Mouse (Mus musculus) small intestine, adult 2 months (tissue): ENCODE data around the gene Adcy10.

Experiments
- CTCF ChIP-seq: fragments of 200-500 bp; IDR thresholded peaks from 2 replicates; pipeline ENCODE4 v1.5.1; 2012; ENCODE audit warnings: low read depth, mild to moderate bottlenecking, control low read depth, inconsistent platforms, low read length, moderate library complexity, mixed read lengths; ENCODE audit not compliant: insufficient replicate concordance, insufficient read length; ENCODE audit errors: extremely low read depth
- POLR2A ChIP-seq: fragments of 200-500 bp; IDR thresholded peaks from 2 replicates; pipeline ENCODE4 v1.6.1; 2012; ENCODE audit warnings: low read depth, mild to moderate bottlenecking, control low read depth, inconsistent platforms, low read length, moderate library complexity

DNA sequence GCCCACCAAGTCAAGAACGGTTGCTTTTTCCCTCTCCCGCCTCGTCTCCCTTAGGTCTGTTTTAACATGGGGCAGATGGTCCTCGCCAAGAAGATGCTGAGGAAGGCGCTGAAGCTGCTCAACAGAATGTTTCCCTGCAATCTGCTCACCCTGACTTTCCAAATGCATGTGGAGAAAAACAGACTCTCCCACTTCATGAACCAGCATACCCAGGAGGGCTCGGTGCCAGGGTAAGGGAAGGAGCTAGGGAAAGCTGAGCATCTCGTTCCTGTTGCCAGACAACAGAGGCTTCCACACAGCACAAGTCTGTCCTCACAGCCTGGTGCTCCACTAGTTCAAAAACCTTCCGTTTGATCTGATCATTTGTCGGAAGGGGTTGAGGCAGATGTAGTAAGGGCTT lies 74.1 kb downstream of the Adcy10 start:
- TF ChIP-seq CTCF = no peak
- no peak for TF ChIP-seq POLR2A
